Mouse (Mus musculus) lung, embryonic 14.5 days (tissue): ENCODE results near the gene Slc9a1. TPM values are rescaled to one million over a fixed set of nuclear protein-coding genes. Genes with fewer than 3 reads are reported as not detected.

Experiments used
- ATAC-seq: fragments of 200-750 bp; cut with Nextera tagmentation; 2 replicates; pipeline ENCODE4 v1.8.0; 2017; ENCODE audit warnings: mild to moderate bottlenecking, moderate TSS enrichment, moderate library complexity; ENCODE audit not compliant: insufficient read depth
- DNase-seq: peaks from one replicate; pipeline ENCODE4 v3.0.0-alpha.2; 2015
- H3K27ac ChIP-seq: fragments of 300-500 bp; sonication (generic); 2 replicates; pipeline ENCODE4 v1.5.1; 2014; ENCODE audit warnings: low read depth, mild to moderate bottlenecking, moderate library complexity
- H3K27me3 ChIP-seq: fragments of 300-500 bp; sonication (generic); 2 replicates; pipeline ENCODE4 v1.6.1; 2014; ENCODE audit warnings: low read length, control low read depth; ENCODE audit not compliant: insufficient read depth
- H3K36me3 ChIP-seq: fragments of 300-500 bp; sonication (generic); 2 replicates; pipeline ENCODE4 v1.6.1; 2014; ENCODE audit warnings: control low read depth; ENCODE audit not compliant: insufficient read depth
- H3K4me1 ChIP-seq: fragments of 300-500 bp; sonication (generic); 2 replicates; pipeline ENCODE4 v1.6.1; 2014; ENCODE audit warnings: antibody characterized with exemption, control low read depth; ENCODE audit not compliant: insufficient read depth
- H3K4me2 ChIP-seq: fragments of 300-500 bp; sonication (generic); 2 replicates; pipeline ENCODE4 v1.6.1; 2014; ENCODE audit warnings: mild to moderate bottlenecking
- H3K4me3 ChIP-seq: fragments of 300-500 bp; sonication (generic); 2 replicates; pipeline ENCODE4 v1.5.1; 2014; ENCODE audit warnings: low read depth, low read length
- H3K9ac ChIP-seq: fragments of 300-500 bp; sonication (generic); 2 replicates; pipeline ENCODE4 v1.6.1; 2014
- H3K9me3 ChIP-seq: fragments of 300-500 bp; sonication (generic); 2 replicates; pipeline ENCODE4 v1.6.1; 2016; ENCODE audit warnings: low read depth, low read length, control low read depth
- CTCF ChIP-seq: IDR thresholded peaks from 2 replicates; pipeline ENCODE4 v1.5.1; 2016; ENCODE audit warnings: antibody characterized with exemption, low read depth
- WGBS: fragments of 180-500 bp; shearing (Covaris S2); extraction: QIAGEN DNeasy Blood & Tissue Kit; methylation state at CpG from one replicate; pipeline ENCODE4 v1.1.7; 2014; 5-methylcytosine and 5-hydroxymethylcytosine counted together
- polyA plus RNA-seq: library from polyadenylated mRNA; unstranded; fragments of >200 nt; fragmentation: Nextera tagmentation; extraction: Ambion mirVana; gene quantifications from 2 replicates; pipeline ENCODE4 v1.2.1, GENCODE M21; 2014

Gene Slc9a1
- polyA plus RNA-seq, 1 experiment from 2014 or later, result 8.7 TPM

DNA sequence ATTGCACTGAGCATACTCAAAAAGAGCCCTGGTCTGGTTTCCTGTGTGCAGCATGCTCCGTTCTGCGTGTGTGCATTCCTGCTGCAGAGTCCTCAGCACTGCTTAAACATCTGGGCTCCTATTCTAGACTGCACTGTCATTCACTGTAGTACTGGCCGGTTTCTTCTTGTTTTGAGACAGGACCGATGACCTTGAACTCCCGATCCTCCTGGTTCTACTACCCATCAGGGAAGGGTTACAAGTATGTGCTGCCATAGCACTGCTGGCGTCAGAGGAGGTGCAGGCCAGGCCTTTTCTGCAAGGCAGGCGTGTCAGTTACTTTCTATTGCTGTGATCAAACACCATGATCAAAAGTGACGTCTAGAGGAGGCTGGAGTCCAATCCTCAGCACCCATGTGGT, 11.6 kb downstream of the Slc9a1 start:
- no peak for ATAC-seq
- Histone ChIP-seq H3K36me3 (peaks cover 10% of the 10 kb centered on the region; the same call in 1 of the 2 replicates), H3K9me3 (no peaks in the 10 kb centered on the region), H3K4me3 (no peak overlapping the region), H3K4me1 (peaks cover 31% of the 10 kb centered on the region), H3K4me2 (no peak overlapping the region), H3K27ac (no peak overlapping the region; the same call in 1 of the 2 replicates), H3K27me3 (no peaks in the 10 kb centered on the region), H3K9ac (no peak overlapping the region)
- no peak for TF ChIP-seq CTCF
- WGBS, result 58% methylated on average over 8 of the region's 8 CpGs
- DNase-seq, result no peak

DNA sequence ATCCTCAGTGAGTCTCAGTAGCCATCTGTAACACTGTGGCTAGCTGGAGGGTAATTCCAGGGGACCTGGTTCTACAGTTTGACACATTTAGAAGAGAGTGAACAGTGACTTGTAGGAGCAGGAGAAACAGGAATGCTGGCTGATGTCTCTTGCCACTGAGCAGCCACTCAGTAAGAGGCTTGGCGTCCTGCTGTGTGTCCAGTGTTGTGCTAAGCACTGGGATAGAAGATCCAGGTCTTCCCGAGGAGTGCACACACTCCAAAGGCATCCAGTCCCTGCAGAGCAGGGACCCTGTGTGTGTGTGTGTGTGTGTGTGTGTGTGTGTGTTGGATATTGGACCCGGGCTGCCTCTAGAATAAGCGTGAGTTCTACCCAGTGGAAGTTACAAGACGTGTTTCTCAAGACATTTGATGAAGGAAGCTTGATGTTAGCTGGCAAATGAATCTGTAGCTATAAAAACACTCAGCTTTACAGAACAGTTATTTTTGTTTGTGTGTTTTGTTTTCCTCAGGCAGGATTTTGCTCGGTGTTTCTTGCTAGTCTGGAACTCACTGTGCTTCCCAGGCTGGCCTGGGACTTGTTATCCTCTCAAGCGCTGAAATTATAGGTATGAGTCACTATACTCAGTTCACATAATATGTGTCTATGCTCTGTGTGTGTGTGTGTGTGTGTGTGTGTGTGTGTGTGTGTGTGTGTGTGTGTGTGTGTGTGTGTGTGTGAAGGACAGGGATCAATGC, 16.7 kb downstream of the Slc9a1 start:
- WGBS, result 79% methylated on average over 7 of the region's 7 CpGs
- Histone ChIP-seq H3K4me2 (no peak overlapping the region), H3K4me3 (no peak overlapping the region), H3K27ac (no peak overlapping the region), H3K4me1 (peaks cover 16% of the 10 kb centered on the region), H3K27me3 (no peaks in the 10 kb centered on the region), H3K9ac (no peak overlapping the region), H3K36me3 (peaks cover 10% of the 10 kb centered on the region; the same call in 1 of the 2 replicates), H3K9me3 (no peaks in the 10 kb centered on the region)
- no peak for TF ChIP-seq CTCF
- DNase-seq, result no peak
- no peak for ATAC-seq

DNA sequence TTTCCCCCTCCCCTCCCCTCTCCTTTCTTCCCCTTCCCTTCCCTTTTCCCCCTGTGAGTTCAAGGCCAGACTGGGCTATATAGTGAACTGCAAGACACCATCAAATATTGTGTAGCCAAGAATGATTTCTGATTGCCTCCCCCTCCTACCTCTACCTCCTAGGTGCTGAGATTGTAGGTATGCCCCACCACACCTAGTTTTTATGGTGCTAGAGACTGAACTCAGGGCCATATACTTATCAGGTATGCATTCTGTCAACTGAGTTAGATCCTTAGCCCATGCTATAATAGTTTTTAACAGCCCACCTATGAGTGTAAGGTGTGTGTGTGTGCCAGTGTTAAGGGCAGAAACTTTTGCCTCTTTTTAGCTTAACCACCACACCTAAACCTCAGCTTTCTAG, 17.5 kb downstream of the Slc9a1 start:
- no peak for DNase-seq
- Histone ChIP-seq H3K27me3 (no peaks in the 10 kb centered on the region), H3K4me3 (no peak overlapping the region), H3K27ac (no peak overlapping the region), H3K9ac (no peak overlapping the region), H3K4me1 (peaks cover 16% of the 10 kb centered on the region; the same call in 1 of the 2 replicates), H3K4me2 (no peak overlapping the region), H3K36me3 (peaks cover 10% of the 10 kb centered on the region; the same call in 1 of the 2 replicates), H3K9me3 (no peaks in the 10 kb centered on the region)
- no peak for TF ChIP-seq CTCF
- no peak for ATAC-seq

DNA sequence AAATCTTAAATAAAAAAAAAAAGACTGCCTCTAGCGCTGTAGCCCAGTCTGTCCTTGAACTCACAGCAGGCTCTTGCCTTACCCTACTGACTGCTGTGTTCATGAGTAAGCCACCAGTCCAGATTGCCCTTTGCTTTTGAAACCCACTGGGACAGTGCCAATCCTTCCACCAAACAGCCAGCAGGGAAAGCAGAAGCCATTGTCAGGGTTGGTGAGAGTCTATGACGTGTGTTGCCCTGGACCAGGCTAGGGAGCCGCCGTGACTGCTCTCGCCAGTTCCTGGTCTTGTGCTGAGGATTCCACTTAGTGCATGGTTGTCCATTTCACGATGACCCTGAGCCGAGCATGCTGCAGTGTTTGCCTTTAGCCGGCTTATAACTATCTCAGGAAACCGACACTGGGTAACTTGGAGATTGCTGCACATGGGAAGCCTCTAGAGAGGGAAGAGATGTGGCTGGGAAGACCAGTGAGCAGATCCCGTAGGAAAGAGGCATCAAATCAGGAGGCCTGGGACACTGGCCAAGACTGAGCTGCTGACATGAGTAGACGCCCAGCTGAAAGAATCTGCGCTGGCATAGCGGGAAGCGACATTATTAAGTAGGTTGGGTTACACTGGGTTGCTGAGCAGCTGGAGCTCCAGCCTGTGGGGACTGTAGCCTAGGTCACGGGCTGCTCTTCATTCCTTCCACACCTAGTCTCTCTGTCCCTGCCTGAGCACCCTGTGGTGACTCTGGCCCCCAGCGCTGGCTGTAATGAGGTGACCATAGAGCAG, 19.5 kb downstream of the Slc9a1 start:
- H3K4me2 ChIP-seq, result 0 out of 2 replicates have a peak overlapping the region, but pooled peaks have one; percentile 4
- peak overlapping the region; percentile 67 for H3K27ac ChIP-seq
- H3K27me3 ChIP-seq, result no peaks in the 10 kb centered on the region
- DNase-seq (peak; percentile 81), ATAC-seq (peak; percentile 32; the same call in 1 of the 2 replicates)
- no peaks in the 10 kb centered on the region for H3K9me3 ChIP-seq
- H3K36me3 ChIP-seq, result peaks cover 10% of the 10 kb centered on the region; the same call in 1 of the 2 replicates
- WGBS, result 62% methylated on average over 16 of the region's 16 CpGs
- no peak overlapping the region for H3K4me3 ChIP-seq
- no peak overlapping the region for H3K9ac ChIP-seq
- peaks cover 16% of the 10 kb centered on the region; the same call in 1 of the 2 replicates for H3K4me1 ChIP-seq
- no peak for TF ChIP-seq CTCF

DNA sequence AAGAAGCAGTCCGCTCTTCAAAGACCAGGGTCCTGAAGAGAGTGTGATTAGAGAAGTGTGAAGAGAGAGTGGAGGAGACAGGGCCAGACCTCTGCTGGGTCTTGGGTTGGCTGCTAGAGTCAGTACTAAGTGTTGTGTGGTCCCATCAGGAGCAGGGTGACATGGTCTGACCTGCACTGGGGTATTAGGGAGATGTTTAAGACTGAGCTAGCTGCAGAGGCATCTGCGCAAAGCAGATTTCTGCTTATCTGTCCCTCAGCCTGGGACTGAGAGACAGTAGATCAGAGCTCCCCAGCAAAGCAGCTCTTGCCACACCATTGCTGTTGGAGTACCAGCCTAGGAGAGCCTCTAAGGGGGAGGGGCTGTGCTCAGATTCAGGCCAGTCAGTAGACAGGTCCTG, 20.5 kb downstream of the Slc9a1 start:
- peaks cover 16% of the 10 kb centered on the region; the same call in 1 of the 2 replicates for H3K4me1 ChIP-seq
- H3K9ac ChIP-seq, result no peak overlapping the region
- peak; percentile 55 for ATAC-seq
- no peaks in the 10 kb centered on the region for H3K9me3 ChIP-seq
- no peak for TF ChIP-seq CTCF
- H3K4me3 ChIP-seq, result no peak overlapping the region
- H3K36me3 ChIP-seq, result peaks cover 6% of the 10 kb centered on the region; the same call in 1 of the 2 replicates
- WGBS, result 55% methylated on average over 2 of the region's 2 CpGs
- peak overlapping the region; percentile 67; the same call in 1 of the 2 replicates for H3K27ac ChIP-seq
- no peaks in the 10 kb centered on the region for H3K27me3 ChIP-seq
- H3K4me2 ChIP-seq, result no peak overlapping the region
- no peak for DNase-seq

DNA sequence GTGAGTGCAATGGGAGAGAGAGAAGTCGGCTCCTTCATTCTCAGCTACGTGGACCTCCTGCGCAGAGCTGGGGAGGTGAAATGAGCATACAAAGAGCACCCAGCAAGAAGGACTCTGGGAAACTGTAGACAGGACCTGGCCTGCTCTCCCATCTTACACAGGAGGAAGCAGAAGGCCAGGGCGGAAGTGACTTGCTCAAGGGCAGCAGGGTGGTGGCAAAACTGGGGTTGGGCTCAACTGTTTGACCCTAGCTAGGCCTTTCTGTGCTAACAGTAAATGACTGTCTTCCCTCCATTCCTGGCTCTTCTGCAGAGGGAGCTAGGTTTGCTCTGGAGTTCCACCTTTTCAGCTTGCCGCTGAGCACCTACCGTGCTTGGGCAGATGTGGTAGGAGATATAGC, 21.1 kb downstream of the Slc9a1 start:
- ATAC-seq (no peak), DNase-seq (no peak)
- WGBS, result 81% methylated on average over 6 of the region's 6 CpGs
- no peak for TF ChIP-seq CTCF
- H3K9ac ChIP-seq, result no peak overlapping the region
- H3K9me3 ChIP-seq, result no peaks in the 10 kb centered on the region
- H3K27ac ChIP-seq, result peak overlapping the region; percentile 67; the same call in 1 of the 2 replicates
- 0 out of 2 replicates have a peak, but pooled peaks cover 3% of the 10 kb centered on the region for H3K36me3 ChIP-seq
- H3K4me2 ChIP-seq, result no peak overlapping the region
- H3K27me3 ChIP-seq, result no peaks in the 10 kb centered on the region
- H3K4me1 ChIP-seq, result peaks cover 16% of the 10 kb centered on the region; the same call in 1 of the 2 replicates
- no peak overlapping the region for H3K4me3 ChIP-seq
